Mouse (Mus musculus) olfactory bulb, adult 2 months (tissue): ENCODE data around the gene Ccdc137.

Source experiments
- CTCF ChIP-seq: fragments of 200-500 bp; IDR thresholded peaks from 2 replicates; pipeline ENCODE4 v1.5.1; 2012; ENCODE audit warnings: low read depth, mild to moderate bottlenecking, low read length, moderate library complexity; ENCODE audit not compliant: insufficient read depth
- POLR2A ChIP-seq: fragments of 200-500 bp; IDR thresholded peaks from 2 replicates; pipeline ENCODE4 v1.6.1; 2012; ENCODE audit warnings: mild to moderate bottlenecking, low read depth, low read length, moderate library complexity; ENCODE audit not compliant: insufficient read depth

GRCm38 (mm10) chr11:120492024-120492877 is 34.3 kb downstream of the Ccdc137 start:
- TF ChIP-seq POLR2A (no peak), CTCF (no peak)
